Mouse (Mus musculus): ENCODE measurements around the gene Oprd1.

Oprd1 gene

DNA sequence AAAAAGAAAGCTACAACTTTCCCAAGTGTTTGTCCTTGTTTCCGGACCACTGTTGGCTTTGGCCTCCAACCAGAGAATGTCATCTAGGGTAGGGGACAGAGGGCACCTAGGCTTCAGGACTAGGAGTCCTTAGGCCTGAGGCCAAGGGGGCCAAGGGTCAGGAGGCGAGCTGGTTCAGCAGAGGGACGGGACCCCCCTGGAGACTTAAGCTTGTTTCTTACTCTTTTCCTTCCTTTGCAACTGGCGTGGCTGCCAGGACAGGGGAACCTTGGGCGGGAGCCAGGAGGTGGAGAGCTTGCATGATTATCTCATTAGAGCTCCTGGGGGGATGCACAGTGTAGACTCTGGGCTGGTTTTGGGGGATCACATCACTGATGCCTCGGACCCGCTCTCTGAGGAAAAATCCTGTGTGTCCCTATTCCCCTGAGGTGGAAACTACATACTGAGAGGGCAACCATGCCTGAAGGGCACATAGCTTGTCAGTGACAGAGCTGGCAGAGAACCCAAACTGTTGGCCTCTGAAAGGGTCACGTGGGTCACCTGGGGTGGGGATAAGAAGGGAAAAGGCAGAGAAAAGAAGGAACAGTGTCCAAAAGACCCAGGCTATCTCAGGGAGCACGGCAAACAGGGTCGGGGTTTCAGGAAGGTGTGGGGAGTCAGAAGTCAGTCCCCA is 78.0 kb downstream of the Oprd1 start:
- Histone ChIP-seq H3K36me3 (ENCODE audit: insufficient read depth, low read length) (no peaks in the 10 kb centered on the region), H3K4me1 (replicated peaks; ENCODE audit: low read depth, low read length) (peaks cover 15% of the 10 kb centered on the region), H3K9me3 (ENCODE audit: low read length) (no peaks in the 10 kb centered on the region), H3K27me3 (ENCODE audit: insufficient read depth, low read length) (no peaks in the 10 kb centered on the region), H3K4me3 (replicated peaks; ENCODE audit: low read length) (no peak overlapping the region)
- TF ChIP-seq CTCF (conservative IDR thresholded peaks at IDR 0.05; ENCODE audit: low read length) (no peak), NANOG (IDR thresholded peaks at IDR 0.05; ENCODE audit: borderline replicate concordance, low read length) (no peak), POU5F1 (IDR thresholded peaks at IDR 0.05; ENCODE audit: borderline replicate concordance, low read length) (no peak)

DNA sequence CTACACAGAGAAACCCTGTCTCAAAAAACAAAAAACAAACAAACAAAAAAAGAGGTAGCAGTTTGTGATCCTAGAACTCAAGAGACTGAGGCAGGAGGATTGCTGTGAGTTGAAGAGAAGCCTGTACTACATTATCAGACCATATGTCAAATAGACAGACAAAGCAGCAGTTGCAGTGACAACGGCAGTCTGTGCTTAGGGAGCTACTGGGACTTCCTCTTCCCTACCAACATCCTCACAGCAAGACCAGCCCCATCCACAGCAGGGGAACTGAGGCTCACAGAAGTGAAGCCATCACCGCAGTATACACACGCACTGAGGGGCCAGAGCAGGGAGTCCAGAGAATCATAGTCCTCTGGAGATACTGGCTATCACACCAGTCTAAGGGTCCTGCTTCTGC is 78.7 kb downstream of the Oprd1 start:
- Histone ChIP-seq H3K36me3 (ENCODE audit: insufficient read depth, low read length) (no peaks in the 10 kb centered on the region), H3K4me3 (replicated peaks; ENCODE audit: low read length) (no peak overlapping the region), H3K4me1 (replicated peaks; ENCODE audit: low read depth, low read length) (peaks cover 11% of the 10 kb centered on the region), H3K9me3 (ENCODE audit: low read length) (no peaks in the 10 kb centered on the region), H3K27me3 (ENCODE audit: insufficient read depth, low read length) (no peaks in the 10 kb centered on the region)
- no peak for TF ChIP-seq POU5F1 (IDR thresholded peaks at IDR 0.05; ENCODE audit: borderline replicate concordance, low read length)
- TF ChIP-seq NANOG (IDR thresholded peaks at IDR 0.05; ENCODE audit: borderline replicate concordance, low read length) = no peak
- no peak for TF ChIP-seq CTCF (conservative IDR thresholded peaks at IDR 0.05; ENCODE audit: low read length)

DNA sequence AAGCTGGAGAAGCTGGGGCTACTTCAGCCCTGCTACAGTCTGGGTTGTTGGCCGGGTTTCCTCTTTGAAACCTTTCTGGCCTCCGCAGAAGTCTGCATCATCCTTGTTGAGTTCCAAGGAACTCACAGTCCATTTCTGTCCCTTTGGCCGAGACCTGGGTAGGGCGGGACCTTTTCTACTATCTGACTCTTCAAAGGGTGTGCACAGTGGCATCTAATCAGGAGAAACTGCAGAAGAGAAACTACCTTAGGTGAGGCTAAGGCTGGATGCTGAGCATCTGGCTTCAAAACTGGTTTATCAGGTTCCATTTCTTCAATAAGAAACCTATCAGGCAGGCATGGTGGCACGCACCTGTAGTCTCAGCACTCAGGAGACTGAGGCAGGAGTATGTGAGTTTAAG is 79.7 kb downstream of the Oprd1 start:
- no peaks in the 10 kb centered on the region for H3K9me3 ChIP-seq (ENCODE audit: low read length)
- H3K4me1 ChIP-seq (replicated peaks; ENCODE audit: low read depth, low read length) = peaks cover 11% of the 10 kb centered on the region

DNA sequence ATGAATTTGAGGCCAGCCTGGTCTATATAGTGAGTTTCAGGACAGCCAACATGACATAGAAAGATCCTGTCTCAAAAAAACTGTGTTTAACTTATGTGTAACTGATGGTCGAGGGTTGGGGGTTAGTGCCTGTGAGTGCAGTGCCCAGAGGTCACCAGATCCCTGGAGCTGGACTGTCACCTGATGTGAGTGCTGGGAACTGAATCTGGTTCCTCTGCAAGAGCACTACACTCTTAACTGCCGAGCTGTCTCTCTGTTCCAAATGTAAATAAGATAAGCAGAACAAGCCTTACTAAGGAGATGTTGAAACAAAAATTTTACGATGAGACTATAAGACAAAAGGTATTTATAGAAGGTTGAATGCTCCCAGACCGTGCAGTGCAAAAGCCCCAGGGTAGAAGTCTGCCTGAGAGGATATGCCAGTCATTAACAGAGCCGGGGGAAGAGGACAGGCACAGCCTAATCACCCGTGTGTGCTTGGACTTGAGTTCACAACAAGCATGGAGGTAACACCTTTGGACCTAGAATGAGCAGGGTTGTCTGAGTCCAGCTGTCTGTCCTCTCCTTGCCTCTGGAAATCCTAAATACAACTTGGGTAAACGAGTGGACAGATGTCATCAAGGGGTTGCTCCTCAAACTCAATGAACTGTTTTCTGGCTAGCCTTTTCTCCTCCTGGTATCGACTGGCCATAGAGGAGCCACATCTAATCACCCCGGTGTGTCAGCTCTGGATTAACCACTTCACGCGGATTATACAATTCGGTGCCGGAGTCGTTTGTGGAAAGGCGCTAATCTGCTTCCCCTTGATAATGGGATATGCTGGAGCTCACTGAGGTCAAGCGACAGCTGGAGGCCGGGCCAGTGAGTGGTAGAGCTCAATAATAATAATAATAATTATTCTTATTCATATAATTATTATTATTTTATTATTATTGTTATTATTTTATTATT is 81.1 kb downstream of the Oprd1 start:
- no peak for TF ChIP-seq NANOG (IDR thresholded peaks at IDR 0.05; ENCODE audit: borderline replicate concordance, low read length)
- TF ChIP-seq CTCF (conservative IDR thresholded peaks at IDR 0.05; ENCODE audit: low read length) = no peak
- Histone ChIP-seq H3K9me3 (ENCODE audit: low read length) (no peaks in the 10 kb centered on the region), H3K27me3 (ENCODE audit: insufficient read depth, low read length) (no peaks in the 10 kb centered on the region), H3K4me1 (replicated peaks; ENCODE audit: low read depth, low read length) (peaks cover 11% of the 10 kb centered on the region), H3K36me3 (ENCODE audit: insufficient read depth, low read length) (no peaks in the 10 kb centered on the region), H3K4me3 (replicated peaks; ENCODE audit: low read length) (no peak overlapping the region)

More for the DNA sequence above, 79.7 kb downstream of the Oprd1 start:
- TF ChIP-seq NANOG (IDR thresholded peaks at IDR 0.05; ENCODE audit: borderline replicate concordance, low read length) (no peak), POU5F1 (IDR thresholded peaks at IDR 0.05; ENCODE audit: borderline replicate concordance, low read length) (no peak), CTCF (conservative IDR thresholded peaks at IDR 0.05; ENCODE audit: low read length) (no peak)
- no peak overlapping the region for H3K4me3 ChIP-seq (replicated peaks; ENCODE audit: low read length)
- no peaks in the 10 kb centered on the region for H3K27me3 ChIP-seq (ENCODE audit: insufficient read depth, low read length)
- no peaks in the 10 kb centered on the region for H3K36me3 ChIP-seq (ENCODE audit: insufficient read depth, low read length)

DNA sequence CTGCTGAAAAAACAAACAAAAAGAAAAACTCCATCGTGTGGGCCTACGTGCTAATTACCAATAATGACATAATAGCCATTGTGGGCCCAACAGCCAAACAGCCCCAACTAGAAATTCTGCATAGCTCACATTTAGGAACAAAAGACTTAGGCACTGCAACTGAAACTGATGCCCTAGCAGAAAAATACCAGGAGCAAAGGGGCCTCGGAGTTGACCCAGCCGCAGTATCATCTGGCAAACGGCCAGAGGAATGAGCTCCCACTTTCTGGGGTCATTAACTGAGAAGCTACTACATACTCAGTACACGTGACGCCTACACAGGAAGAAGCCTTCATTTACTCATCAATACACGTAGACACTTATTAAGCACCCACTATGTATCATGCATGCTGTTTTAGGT is 82.0 kb downstream of the Oprd1 start:
- H3K4me1 ChIP-seq (replicated peaks; ENCODE audit: low read depth, low read length) = peaks cover 11% of the 10 kb centered on the region
- no peaks in the 10 kb centered on the region for H3K9me3 ChIP-seq (ENCODE audit: low read length)
- H3K36me3 ChIP-seq (ENCODE audit: insufficient read depth, low read length) = no peaks in the 10 kb centered on the region
- H3K4me3 ChIP-seq (replicated peaks; ENCODE audit: low read length) = no peak overlapping the region
- TF ChIP-seq POU5F1 (IDR thresholded peaks at IDR 0.05; ENCODE audit: borderline replicate concordance, low read length) (no peak), CTCF (conservative IDR thresholded peaks at IDR 0.05; ENCODE audit: low read length) (no peak), NANOG (IDR thresholded peaks at IDR 0.05; ENCODE audit: borderline replicate concordance, low read length) (no peak)
- H3K27me3 ChIP-seq (ENCODE audit: insufficient read depth, low read length) = no peaks in the 10 kb centered on the region

Measured in E14TG2a.4 (cell line).